Mouse (Mus musculus) bone marrow, adult 2 months (tissue): Measurements from ENCODE around the gene Hoxd13. TPM values are rescaled to one million over a fixed set of nuclear protein-coding genes. Genes with fewer than 3 reads are reported as not detected.

ENCODE experiments used
- H3K27ac ChIP-seq: fragments of 200-500 bp; 2 replicates; pipeline ENCODE4 v1.5.1; 2012; ENCODE audit warnings: low read depth, mild to moderate bottlenecking, control low read depth, inconsistent platforms, low read length; ENCODE audit not compliant: control insufficient read depth, poor library complexity, insufficient read depth
- H3K4me1 ChIP-seq: fragments of 200-500 bp; 2 replicates; pipeline ENCODE4 v1.6.1; 2011; ENCODE audit warnings: low read length; ENCODE audit not compliant: control insufficient read depth, insufficient read depth
- H3K4me3 ChIP-seq: fragments of 200-500 bp; replicated peaks from 2 replicates; pipeline ENCODE3; 2011; ENCODE audit warnings: mild to moderate bottlenecking, low read depth, low read length, control low read depth; ENCODE audit not compliant: control insufficient read depth
- CTCF ChIP-seq: fragments of 200-500 bp; IDR thresholded peaks from 2 replicates; pipeline ENCODE4 v1.5.1; 2011; ENCODE audit warnings: low read length, control low read depth; ENCODE audit not compliant: control insufficient read depth, insufficient read depth
- POLR2A ChIP-seq: fragments of 200-500 bp; IDR thresholded peaks from 2 replicates; pipeline ENCODE4 v1.6.1; 2011; ENCODE audit warnings: low read depth, mild to moderate bottlenecking, control low read depth, low read length, borderline replicate concordance; ENCODE audit not compliant: control insufficient read depth
- WGBS: fragments of 180-500 bp; shearing (Covaris S2); methylation state at CpG from one replicate; pipeline ENCODE4 v1.1.7; 2018; 5-methylcytosine and 5-hydroxymethylcytosine counted together
- polyA plus RNA-seq: library from polyadenylated mRNA; stranded (reverse); fragments of >200 nt; gene quantifications from 2 replicates; pipeline ENCODE4 v1.2.4, GENCODE M21; 2011; ENCODE audit warnings: low replicate concordance; ENCODE audit not compliant: missing spikeins, insufficient read depth, insufficient read length

Gene Hoxd13
- polyA plus RNA-seq, 1 experiment: 1.2 TPM

- no peak for TF ChIP-seq POLR2A
- Histone ChIP-seq H3K27ac (no peak overlapping the region), H3K4me3 (no peak overlapping the region), H3K4me1 (no peaks in the 10 kb centered on the region)
- WGBS: 4% methylated on average over 20 of the region's 20 CpGs
These were observed 24.8 kb downstream of the Hoxd13 start for GRCm38 (mm10) chr2:74692808-74693431.

- Histone ChIP-seq H3K4me1 (no peaks in the 10 kb centered on the region), H3K4me3 (no peak overlapping the region), H3K27ac (no peak overlapping the region)
- WGBS: 27% methylated on average over 4 of the region's 4 CpGs
- no peak for TF ChIP-seq CTCF
- no peak for TF ChIP-seq POLR2A
These were observed 25.3 kb downstream of the Hoxd13 start for GRCm38 (mm10) chr2:74693432-74693827.

DNA sequence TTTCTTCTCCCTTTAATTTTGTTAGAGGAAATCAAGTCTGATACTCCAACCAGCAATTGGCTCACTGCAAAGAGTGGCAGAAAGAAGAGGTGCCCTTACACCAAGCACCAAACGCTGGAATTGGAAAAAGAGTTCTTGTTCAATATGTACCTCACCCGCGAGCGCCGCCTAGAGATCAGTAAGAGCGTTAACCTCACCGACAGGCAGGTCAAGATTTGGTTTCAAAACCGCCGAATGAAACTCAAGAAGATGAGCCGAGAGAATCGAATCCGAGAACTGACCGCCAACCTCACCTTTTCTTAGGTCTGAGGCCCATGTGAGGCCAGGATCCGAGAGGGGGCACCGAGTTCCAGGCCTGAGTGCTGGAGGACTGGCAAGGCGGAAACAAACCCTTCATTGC, 26.0 kb downstream of the Hoxd13 start:
- no peak overlapping the region for H3K27ac ChIP-seq
- WGBS: 8% methylated on average over 16 of the region's 16 CpGs
- no peaks in the 10 kb centered on the region for H3K4me1 ChIP-seq
- TF ChIP-seq POLR2A: no peak
- TF ChIP-seq CTCF: peak; percentile 30; the same call in 1 of the 2 replicates
- H3K4me3 ChIP-seq: no peak overlapping the region

- TF ChIP-seq POLR2A (no peak), CTCF (no peak)
These were observed 27.3 kb downstream of the Hoxd13 start for GRCm38 (mm10) chr2:74695383-74695782.

DNA sequence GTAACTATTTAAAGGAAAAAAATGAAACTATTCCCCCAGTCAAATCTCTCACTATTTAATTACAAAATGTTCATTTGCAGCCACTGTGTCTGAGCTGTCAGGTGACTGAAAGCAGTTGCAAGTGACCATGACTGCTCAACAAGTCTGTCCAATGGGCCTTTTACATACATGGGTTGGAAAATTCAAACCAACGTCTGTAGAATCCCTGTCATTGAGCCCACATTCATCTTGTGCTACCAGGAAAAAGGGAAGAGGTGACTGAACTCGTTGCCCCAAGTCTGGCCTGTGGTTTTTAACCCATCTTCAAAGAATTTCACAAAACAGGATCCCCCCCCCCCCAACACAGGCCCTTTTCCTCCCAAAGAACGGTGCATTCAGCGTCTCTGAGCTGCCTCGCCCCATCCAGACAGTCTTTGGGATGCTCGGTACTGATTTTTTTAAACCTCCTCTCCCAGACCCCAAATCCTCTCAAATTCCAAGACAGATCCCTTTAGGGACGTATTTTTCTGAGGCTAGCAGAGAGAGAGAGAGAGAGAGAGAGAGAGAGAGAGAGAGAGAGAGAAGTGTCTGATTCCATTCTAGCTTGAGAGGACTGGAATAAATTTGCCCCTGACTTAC, 27.8 kb downstream of the Hoxd13 start:
- WGBS: 19% methylated on average over 7 of the region's 7 CpGs
- Histone ChIP-seq H3K4me1 (no peaks in the 10 kb centered on the region), H3K4me3 (no peak overlapping the region), H3K27ac (no peak overlapping the region)
- no peak for TF ChIP-seq POLR2A
- TF ChIP-seq CTCF: no peak

More at GRCm38 (mm10) chr2:74695383-74695782, 27.3 kb downstream of the Hoxd13 start:
- 27% methylated on average over 1 of the region's 1 CpGs for WGBS
- Histone ChIP-seq H3K4me3 (no peak overlapping the region), H3K4me1 (no peaks in the 10 kb centered on the region), H3K27ac (no peak overlapping the region)

DNA sequence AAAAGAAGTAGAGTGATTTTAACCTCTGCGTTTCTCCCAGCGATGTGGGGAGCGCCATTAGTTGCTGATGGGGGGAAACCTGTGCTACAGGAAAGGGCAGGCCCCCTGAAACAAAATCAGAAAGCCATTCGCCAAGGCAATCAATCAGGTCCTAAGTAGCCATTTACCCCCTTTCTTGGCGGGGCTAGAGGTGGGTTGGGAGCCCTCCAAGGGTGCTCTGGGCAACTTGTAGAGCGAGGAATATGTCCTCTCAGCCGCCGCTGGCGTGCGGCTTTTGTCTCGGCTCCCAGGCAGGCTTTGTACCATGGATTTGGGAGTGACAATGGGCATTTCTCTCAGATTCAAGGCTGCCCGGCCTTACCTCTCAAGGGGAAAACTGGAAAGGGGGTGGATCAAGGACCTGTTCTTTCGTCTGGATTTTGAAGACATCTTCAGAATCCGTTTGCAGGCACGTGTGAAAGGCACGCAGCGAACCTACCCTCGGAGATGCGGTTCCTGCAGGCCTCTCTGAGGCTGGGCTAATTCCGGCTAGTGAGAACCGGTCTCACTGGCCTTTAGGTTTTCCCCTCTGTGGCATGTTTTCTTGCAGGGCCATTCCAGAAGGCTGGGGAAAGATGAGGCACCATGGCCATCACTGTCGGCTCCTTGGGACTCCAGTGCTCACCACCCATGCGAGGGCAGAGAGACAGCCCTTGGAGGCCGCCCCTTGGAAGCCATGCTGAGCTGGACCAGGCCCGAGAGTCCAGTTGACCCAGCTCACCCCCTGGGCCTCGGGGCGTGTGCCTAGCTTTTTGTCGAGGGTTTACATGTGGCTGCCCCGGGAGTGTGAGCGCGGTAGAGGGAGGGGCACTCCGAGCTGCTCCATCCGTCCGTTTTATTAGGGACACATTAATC, 28.6 kb downstream of the Hoxd13 start:
- no peaks in the 10 kb centered on the region for H3K4me1 ChIP-seq
- no peak overlapping the region for H3K27ac ChIP-seq
- no peak overlapping the region for H3K4me3 ChIP-seq
- 15% methylated on average over 34 of the region's 34 CpGs for WGBS
- TF ChIP-seq CTCF (no peak), POLR2A (no peak)

DNA sequence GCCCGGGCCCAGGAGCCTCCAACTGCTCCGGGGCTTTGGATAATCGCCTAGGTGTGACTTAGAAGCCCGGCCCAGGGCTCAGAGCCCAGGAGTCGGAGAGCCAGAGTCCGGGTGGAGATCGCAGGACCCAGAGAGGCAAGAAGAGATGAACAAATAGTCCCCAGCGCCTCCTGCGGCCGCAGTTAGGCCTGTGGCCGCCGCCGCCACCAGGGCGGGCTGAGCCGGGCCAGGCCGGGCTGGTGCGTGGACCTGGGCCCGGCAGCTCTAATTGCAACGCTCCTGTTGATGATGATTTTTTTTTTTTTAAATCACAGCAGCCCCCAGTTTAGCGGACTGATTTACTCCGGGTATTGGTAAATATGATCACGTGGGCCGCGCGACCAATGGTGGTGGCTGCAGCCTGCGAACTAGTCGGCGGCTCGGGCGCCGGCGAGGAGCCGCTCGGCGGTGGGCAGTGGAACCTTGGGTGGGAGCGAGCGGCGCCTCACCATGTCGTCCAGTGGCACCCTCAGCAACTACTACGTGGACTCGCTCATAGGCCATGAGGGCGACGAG, 29.5 kb downstream of the Hoxd13 start, which contains the start of gene Hoxd9:
Gene Hoxd9 (plus strand): TSS at position 161 of the 555 bp plus-strand sequence.
- H3K27ac ChIP-seq: peak within 1 kb of the TSS; percentile 21; the same call in 1 of the 2 replicates
- no peak for TF ChIP-seq POLR2A
- no peak for TF ChIP-seq CTCF
- 1% methylated on average over 43 of the region's 43 CpGs for WGBS
- H3K4me3 ChIP-seq: no peak within 1 kb of the TSS
- H3K4me1 ChIP-seq: no peaks in the 10 kb centered on the region
